Mouse (Mus musculus): ENCODE data around the gene Agtpbp1. TPM values are rescaled to one million over a fixed set of nuclear protein-coding genes. Genes with fewer than 3 reads are reported as not detected.
"Not testable (repeated sequence)": the region's sequence is repeated elsewhere in the genome, so short reads cannot be mapped to it uniquely, and the experiment has no call there.

Agtpbp1 gene
- polyA plus RNA-seq, 1 experiment from 2014 or later: 33.5 TPM

DNA sequence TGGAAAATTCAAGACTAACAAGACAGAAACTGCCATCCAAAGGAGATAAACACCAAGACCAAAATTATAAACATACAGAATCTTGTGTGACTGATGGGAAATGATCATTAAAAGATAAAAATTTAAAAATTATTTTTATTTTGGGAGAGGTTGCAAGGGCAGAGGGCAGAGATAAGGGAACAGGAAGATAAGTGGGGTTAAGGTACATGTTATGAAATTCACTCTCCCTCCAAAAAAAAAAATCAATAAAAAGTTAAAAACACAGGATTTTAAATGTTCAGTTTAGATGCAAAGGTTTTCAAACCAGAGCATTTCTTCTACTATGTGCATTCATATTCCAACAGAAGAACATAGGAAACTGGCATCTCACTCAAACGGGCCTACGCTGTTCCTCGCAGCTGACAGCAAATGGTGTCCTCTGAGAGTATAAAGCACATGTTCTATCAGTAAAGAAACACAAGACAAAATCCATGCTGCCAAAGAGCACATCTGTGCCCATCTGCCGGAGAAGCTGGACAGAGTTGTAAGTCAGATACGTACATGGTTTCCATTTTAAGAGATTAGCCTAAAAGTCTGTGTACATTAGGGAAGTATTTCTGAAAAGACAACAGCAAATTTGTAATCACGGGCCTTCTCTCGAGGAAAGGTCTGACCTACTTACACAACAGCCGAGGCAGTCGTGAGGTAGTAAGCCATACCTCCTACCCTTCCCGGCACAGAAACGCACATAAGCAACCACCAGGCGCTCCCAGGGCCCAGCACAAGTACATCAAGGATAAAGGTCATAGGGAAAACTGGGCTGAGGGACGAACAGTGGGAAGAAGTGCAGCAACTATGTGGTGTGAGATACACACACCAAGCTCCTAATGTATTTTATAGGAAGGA is 104.2 kb downstream of the Agtpbp1 start:
- H3K4me3 ChIP-seq (ENCODE audit: low read depth, low read length): no peak overlapping the region
- no peaks in the 10 kb centered on the region for H3K9me3 ChIP-seq (ENCODE audit: control insufficient read depth, low read length)
- 93% methylated on average over 13 of the region's 13 CpGs for WGBS
- H3K27ac ChIP-seq (ENCODE audit: low read depth, low read length): no peak overlapping the region
- ATAC-seq (ENCODE audit: insufficient read depth, low FRiP score, low TSS enrichment) (no peak), DNase-seq (ENCODE audit: low spot score) (no peak)
- no peaks in the 10 kb centered on the region for H3K27me3 ChIP-seq (ENCODE audit: control insufficient read depth, insufficient read depth, low read length)
- no peak overlapping the region for H3K9ac ChIP-seq (ENCODE audit: low read length)
- H3K4me1 ChIP-seq (ENCODE audit: control insufficient read depth, insufficient read depth, low read length): no peaks in the 10 kb centered on the region
- no peaks in the 10 kb centered on the region for H3K36me3 ChIP-seq (ENCODE audit: control insufficient read depth, insufficient read depth, low read length)
- H3K4me2 ChIP-seq (ENCODE audit: low read depth): no peak overlapping the region

DNA sequence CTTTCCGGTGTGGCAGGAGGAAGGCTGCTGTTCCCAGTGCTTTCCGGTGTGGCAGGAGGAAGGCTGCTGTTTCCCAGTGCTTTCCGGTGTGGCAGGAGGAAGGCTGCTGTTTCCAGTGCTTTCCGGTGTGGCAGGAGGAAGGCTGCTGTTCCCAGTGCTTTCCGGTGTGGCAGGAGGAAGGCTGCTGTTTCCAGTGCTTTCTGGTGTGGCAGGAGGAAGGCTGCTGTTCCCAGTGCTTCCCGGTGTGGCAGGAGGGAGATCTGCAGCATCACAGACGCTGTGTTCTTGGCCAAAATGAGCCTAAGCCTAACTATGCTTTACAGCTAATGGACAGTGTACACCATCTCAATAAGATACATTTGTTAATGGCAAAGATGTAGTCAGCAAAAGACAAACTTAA is 107.1 kb downstream of the Agtpbp1 start:
- not testable (repeated sequence) for H3K9me3 ChIP-seq (ENCODE audit: control insufficient read depth, low read length); H3K27ac ChIP-seq (ENCODE audit: low read depth, low read length); H3K27me3 ChIP-seq (ENCODE audit: control insufficient read depth, insufficient read depth, low read length); ATAC-seq (ENCODE audit: insufficient read depth, low FRiP score, low TSS enrichment); H3K4me2 ChIP-seq (ENCODE audit: low read depth); H3K9ac ChIP-seq (ENCODE audit: low read length); H3K4me3 ChIP-seq (ENCODE audit: low read depth, low read length); H3K36me3 ChIP-seq (ENCODE audit: control insufficient read depth, insufficient read depth, low read length); DNase-seq (ENCODE audit: low spot score); H3K4me1 ChIP-seq (ENCODE audit: control insufficient read depth, insufficient read depth, low read length)
- 86% methylated on average over 7 of the region's 7 CpGs for WGBS

DNA sequence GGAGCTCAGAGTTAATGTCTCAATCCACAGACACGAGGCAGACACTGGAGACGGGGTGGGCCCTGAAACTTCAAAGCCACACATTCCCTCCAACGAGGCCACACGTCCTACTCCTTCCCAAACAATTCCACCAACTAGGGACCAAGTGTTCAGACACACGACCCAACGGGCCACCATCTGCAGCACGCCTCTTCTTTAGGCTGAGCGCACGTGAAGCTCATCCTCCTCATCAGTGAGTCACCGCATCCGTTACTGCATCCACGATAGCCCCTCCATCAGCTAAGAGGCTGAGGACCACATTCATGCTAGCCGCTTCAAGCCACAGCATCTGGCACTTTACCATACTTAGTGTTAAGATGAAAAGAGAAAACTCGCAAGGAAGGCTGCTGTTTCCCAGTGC is 107.6 kb downstream of the Agtpbp1 start:
- DNase-seq (ENCODE audit: low spot score) (no peak), ATAC-seq (ENCODE audit: insufficient read depth, low FRiP score, low TSS enrichment) (no peak)
- Histone ChIP-seq H3K9me3 (ENCODE audit: control insufficient read depth, low read length) (no peaks in the 10 kb centered on the region), H3K4me3 (ENCODE audit: low read depth, low read length) (no peak overlapping the region), H3K9ac (ENCODE audit: low read length) (no peak overlapping the region), H3K27me3 (ENCODE audit: control insufficient read depth, insufficient read depth, low read length) (no peaks in the 10 kb centered on the region), H3K4me2 (ENCODE audit: low read depth) (no peak overlapping the region), H3K4me1 (ENCODE audit: control insufficient read depth, insufficient read depth, low read length) (no peaks in the 10 kb centered on the region), H3K27ac (ENCODE audit: low read depth, low read length) (no peak overlapping the region), H3K36me3 (ENCODE audit: control insufficient read depth, insufficient read depth, low read length) (no peaks in the 10 kb centered on the region)
- WGBS: 85% methylated on average over 14 of the region's 14 CpGs

DNA sequence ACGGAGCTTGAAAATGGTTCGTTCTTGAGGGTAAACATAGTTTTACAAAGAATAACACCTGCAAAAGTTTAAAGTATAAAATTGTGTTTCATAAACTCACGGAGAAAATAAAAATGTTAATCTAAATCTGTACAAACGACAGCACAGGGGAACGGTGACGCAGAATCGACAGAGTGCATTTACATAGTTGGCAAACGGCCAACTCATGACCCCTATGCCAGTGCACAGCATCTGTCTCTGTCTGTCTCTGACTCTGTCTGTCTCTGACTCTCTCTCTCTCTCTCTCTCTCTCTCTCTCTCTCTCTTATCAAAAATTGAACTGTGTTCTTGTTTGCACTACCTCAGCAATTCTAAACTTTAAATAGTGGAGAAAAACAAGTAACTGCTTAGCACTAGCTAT is 110.1 kb downstream of the Agtpbp1 start:
- H3K36me3 ChIP-seq (ENCODE audit: control insufficient read depth, insufficient read depth, low read length): no peaks in the 10 kb centered on the region
- no peaks in the 10 kb centered on the region for H3K9me3 ChIP-seq (ENCODE audit: control insufficient read depth, low read length)
- no peak overlapping the region for H3K27ac ChIP-seq (ENCODE audit: low read depth, low read length)
- H3K4me2 ChIP-seq (ENCODE audit: low read depth): no peak overlapping the region
- H3K27me3 ChIP-seq (ENCODE audit: control insufficient read depth, insufficient read depth, low read length): no peaks in the 10 kb centered on the region
- no peak overlapping the region for H3K4me3 ChIP-seq (ENCODE audit: low read depth, low read length)
- no peak overlapping the region for H3K9ac ChIP-seq (ENCODE audit: low read length)
- ATAC-seq (ENCODE audit: insufficient read depth, low FRiP score, low TSS enrichment) (no peak), DNase-seq (ENCODE audit: low spot score) (no peak)
- WGBS: 77% methylated on average over 8 of the region's 8 CpGs
- no peaks in the 10 kb centered on the region for H3K4me1 ChIP-seq (ENCODE audit: control insufficient read depth, insufficient read depth, low read length)

DNA sequence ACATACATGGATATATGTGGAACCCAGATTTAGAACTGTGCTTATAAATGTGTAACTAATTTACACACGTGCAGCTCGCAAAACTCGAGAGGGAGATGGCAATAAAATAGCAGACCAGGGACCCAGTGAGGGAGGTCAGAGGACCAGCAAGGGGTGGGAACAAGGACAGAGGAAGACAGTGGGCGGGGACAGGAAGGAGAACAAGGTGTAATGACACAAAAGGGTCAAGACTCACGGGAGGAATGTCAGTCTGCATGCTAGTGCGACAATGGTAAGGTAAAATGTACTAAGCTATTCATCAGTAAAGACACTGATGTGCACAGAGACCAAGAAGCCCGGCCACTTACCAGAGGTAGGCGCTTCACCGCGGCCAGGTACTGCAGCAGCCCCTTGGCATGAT is 111.7 kb downstream of the Agtpbp1 start:
- Histone ChIP-seq H3K4me3 (ENCODE audit: low read depth, low read length) (no peak overlapping the region), H3K27me3 (ENCODE audit: control insufficient read depth, insufficient read depth, low read length) (no peaks in the 10 kb centered on the region), H3K4me1 (ENCODE audit: control insufficient read depth, insufficient read depth, low read length) (no peaks in the 10 kb centered on the region), H3K4me2 (ENCODE audit: low read depth) (no peak overlapping the region), H3K27ac (ENCODE audit: low read depth, low read length) (no peak overlapping the region), H3K9ac (ENCODE audit: low read length) (no peak overlapping the region), H3K36me3 (ENCODE audit: control insufficient read depth, insufficient read depth, low read length) (no peaks in the 10 kb centered on the region), H3K9me3 (ENCODE audit: control insufficient read depth, low read length) (no peaks in the 10 kb centered on the region)
- 84% methylated on average over 10 of the region's 10 CpGs for WGBS
- ATAC-seq (ENCODE audit: insufficient read depth, low FRiP score, low TSS enrichment) (no peak), DNase-seq (ENCODE audit: low spot score) (no peak)

DNA sequence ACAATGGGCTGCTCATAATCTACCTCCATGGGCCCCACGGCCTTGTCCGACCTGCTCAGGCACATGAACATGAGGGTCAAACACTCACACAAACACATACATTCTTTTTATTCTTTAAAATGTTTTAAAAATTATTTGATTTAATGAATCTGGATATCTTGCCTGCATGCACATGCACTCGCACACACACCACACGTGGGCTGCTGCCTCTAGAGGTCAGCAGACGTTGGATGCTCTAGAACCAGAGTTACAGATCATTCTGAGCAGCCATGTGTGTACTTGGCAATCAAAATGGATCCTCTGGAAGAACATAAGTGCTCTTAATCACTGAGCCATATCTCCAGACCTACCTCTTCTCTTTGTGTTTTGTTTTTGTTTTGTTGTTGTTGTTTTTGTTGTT is 112.8 kb downstream of the Agtpbp1 start:
- ATAC-seq (ENCODE audit: insufficient read depth, low FRiP score, low TSS enrichment) (no peak), DNase-seq (ENCODE audit: low spot score) (no peak)
- Histone ChIP-seq H3K9ac (ENCODE audit: low read length) (no peak overlapping the region), H3K9me3 (ENCODE audit: control insufficient read depth, low read length) (no peaks in the 10 kb centered on the region), H3K4me1 (ENCODE audit: control insufficient read depth, insufficient read depth, low read length) (no peaks in the 10 kb centered on the region), H3K4me3 (ENCODE audit: low read depth, low read length) (no peak overlapping the region), H3K36me3 (ENCODE audit: control insufficient read depth, insufficient read depth, low read length) (no peaks in the 10 kb centered on the region), H3K4me2 (ENCODE audit: low read depth) (no peak overlapping the region), H3K27me3 (ENCODE audit: control insufficient read depth, insufficient read depth, low read length) (no peaks in the 10 kb centered on the region), H3K27ac (ENCODE audit: low read depth, low read length) (no peak overlapping the region)
- 93% methylated on average over 5 of the region's 5 CpGs for WGBS

DNA sequence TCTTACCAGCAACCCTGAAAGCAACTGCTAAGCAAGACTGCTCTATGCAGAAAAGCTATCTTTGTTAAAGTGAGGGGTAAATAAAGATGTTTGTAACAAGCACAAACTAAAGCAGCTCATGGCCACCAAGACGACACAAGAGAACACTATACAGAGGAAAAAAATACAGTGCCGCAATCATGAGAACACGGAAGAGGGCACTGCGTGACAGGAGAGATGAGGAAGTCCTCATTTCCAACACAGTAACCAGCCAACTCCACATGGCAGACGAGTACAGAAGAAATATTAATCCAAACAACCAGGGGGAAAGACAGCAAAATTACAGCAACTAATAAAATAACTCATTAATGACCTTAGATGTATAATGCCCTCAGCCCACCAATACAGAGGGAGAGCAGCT is 115.3 kb downstream of the Agtpbp1 start:
- Histone ChIP-seq H3K36me3 (ENCODE audit: control insufficient read depth, insufficient read depth, low read length) (no peaks in the 10 kb centered on the region), H3K27me3 (ENCODE audit: control insufficient read depth, insufficient read depth, low read length) (no peaks in the 10 kb centered on the region), H3K9me3 (ENCODE audit: control insufficient read depth, low read length) (no peaks in the 10 kb centered on the region), H3K4me3 (ENCODE audit: low read depth, low read length) (no peak overlapping the region), H3K4me1 (ENCODE audit: control insufficient read depth, insufficient read depth, low read length) (no peaks in the 10 kb centered on the region), H3K4me2 (ENCODE audit: low read depth) (no peak overlapping the region), H3K9ac (ENCODE audit: low read length) (no peak overlapping the region), H3K27ac (ENCODE audit: low read depth, low read length) (no peak overlapping the region)
- no peak for ATAC-seq (ENCODE audit: insufficient read depth, low FRiP score, low TSS enrichment)
- DNase-seq (ENCODE audit: low spot score): no peak
- WGBS: 91% methylated on average over 5 of the region's 5 CpGs

DNA sequence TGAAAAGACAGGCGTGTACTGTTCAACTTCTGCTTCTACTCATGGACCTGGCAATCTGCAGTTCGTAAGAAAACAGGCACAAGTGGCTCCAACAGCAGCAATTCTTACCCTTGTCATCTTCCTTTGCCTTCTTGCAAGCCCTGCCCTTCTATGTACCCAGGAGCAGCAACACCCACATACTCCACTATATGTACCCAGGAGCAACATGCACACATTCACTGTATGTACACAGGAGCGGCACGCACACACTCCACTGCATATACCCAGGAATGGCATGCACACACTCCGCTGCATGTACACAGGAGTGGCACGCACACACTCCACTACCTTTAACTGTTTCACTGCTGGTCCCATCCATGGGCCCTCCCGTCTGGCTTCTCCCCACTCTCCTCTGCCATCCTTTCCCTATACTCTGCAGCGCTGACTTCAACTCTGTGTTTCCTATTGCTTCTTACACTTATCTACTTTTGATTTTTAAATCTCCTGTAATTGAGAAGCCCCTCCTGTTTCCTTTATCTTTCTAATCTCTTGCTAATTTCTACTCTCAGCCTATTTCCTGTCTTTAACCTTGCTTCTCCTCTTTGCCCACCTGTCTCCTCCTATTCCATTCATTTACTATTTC is 116.7 kb downstream of the Agtpbp1 start:
- DNase-seq (ENCODE audit: low spot score) (no peak), ATAC-seq (ENCODE audit: insufficient read depth, low FRiP score, low TSS enrichment) (no peak)
- no peak overlapping the region for H3K9ac ChIP-seq (ENCODE audit: low read length)
- H3K27me3 ChIP-seq (ENCODE audit: control insufficient read depth, insufficient read depth, low read length): no peaks in the 10 kb centered on the region
- no peaks in the 10 kb centered on the region for H3K9me3 ChIP-seq (ENCODE audit: control insufficient read depth, low read length)
- H3K4me1 ChIP-seq (ENCODE audit: control insufficient read depth, insufficient read depth, low read length): no peaks in the 10 kb centered on the region
- no peaks in the 10 kb centered on the region for H3K36me3 ChIP-seq (ENCODE audit: control insufficient read depth, insufficient read depth, low read length)
- H3K27ac ChIP-seq (ENCODE audit: low read depth, low read length): no peak overlapping the region
- H3K4me3 ChIP-seq (ENCODE audit: low read depth, low read length): no peak overlapping the region
- no peak overlapping the region for H3K4me2 ChIP-seq (ENCODE audit: low read depth)
- 85% methylated on average over 8 of the region's 8 CpGs for WGBS

DNA sequence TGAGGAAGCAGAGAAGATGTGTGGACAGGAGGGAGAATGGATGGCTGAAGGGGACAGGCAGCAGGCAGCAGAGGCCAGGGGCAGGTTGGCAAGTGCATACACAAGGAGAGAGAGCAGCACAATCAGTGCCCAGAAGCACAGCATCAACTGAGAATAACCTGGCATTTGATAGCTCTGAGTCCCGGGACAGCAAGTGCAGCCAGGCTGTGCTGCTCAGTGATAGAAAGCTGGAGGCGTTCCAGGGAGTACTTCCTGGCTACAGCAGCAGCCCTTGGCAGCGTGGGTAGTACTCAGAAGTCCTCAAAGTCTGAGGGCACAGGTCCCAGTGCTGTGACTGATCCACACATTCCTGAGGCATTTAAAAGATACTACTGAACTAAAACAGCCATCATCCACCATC is 117.4 kb downstream of the Agtpbp1 start:
- H3K27ac ChIP-seq (ENCODE audit: low read depth, low read length): no peak overlapping the region
- DNase-seq (ENCODE audit: low spot score) (no peak), ATAC-seq (ENCODE audit: insufficient read depth, low FRiP score, low TSS enrichment) (no peak)
- no peaks in the 10 kb centered on the region for H3K27me3 ChIP-seq (ENCODE audit: control insufficient read depth, insufficient read depth, low read length)
- no peaks in the 10 kb centered on the region for H3K9me3 ChIP-seq (ENCODE audit: control insufficient read depth, low read length)
- H3K4me1 ChIP-seq (ENCODE audit: control insufficient read depth, insufficient read depth, low read length): no peaks in the 10 kb centered on the region
- no peaks in the 10 kb centered on the region for H3K36me3 ChIP-seq (ENCODE audit: control insufficient read depth, insufficient read depth, low read length)
- H3K9ac ChIP-seq (ENCODE audit: low read length): no peak overlapping the region
- H3K4me2 ChIP-seq (ENCODE audit: low read depth): no peak overlapping the region
- no peak overlapping the region for H3K4me3 ChIP-seq (ENCODE audit: low read depth, low read length)
- WGBS: 87% methylated on average over 3 of the region's 3 CpGs

Measured in neural tube, embryonic 11.5 days (tissue).